Mouse (Mus musculus): ENCODE data around the gene Atp5k. TPM values are rescaled to one million over a fixed set of nuclear protein-coding genes. Genes with fewer than 3 reads are reported as not detected.

Gene Atp5k
- total RNA-seq, 2 experiments from 2014 or later = 675 to 775 TPM

DNA sequence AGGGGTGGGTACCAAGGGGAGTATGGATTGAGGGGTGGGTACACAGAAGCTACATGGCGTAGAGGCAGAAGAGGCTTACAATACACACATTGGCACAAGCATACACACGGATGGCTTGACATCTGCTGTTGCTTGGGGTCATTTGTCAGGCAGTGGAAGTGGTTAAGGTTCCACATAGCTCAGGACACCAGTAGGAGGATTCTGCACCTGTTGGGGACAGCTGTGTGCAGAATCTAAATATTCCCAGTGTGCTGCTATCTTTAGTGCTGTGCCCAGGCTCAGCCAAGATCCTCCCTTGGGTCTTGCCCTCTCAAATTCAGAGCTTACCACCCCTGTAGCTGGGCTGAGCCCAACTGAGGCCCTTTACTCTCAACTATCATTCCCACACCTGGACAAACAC, 1.9 kb upstream of the Atp5k start:
- intact Hi-C loops (cut with DNase I) = no loop called here
- DNase-seq = peak in 1 of 2 experiments; percentile 7

DNA sequence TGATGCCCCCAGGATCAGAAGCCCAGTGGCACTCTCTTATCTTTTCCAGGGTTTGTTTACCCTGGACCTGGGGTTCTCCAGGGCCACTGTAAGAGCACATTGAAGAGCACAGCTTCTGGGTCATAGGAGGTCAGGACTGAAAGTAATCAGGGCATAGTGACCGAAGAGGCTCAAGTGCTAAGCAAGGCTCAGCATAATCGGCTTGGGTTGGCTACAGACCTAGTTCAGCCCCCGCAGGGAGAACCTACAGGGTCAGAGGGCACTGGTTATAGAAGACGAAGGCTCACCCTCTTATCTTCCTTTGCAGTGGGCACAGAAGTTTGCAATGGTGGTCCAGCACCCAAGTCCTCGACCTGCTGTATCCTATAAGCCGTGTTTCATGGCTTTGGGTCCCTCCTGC, 3.1 kb downstream of the Atp5k start:
- intact Hi-C loops (cut with DNase I) = loop anchor here (5.0 kb wide), 1 partner anchor 164 kb away; the partner anchor contains the start of gene Dr1
- DNase-seq = no peak

DNA sequence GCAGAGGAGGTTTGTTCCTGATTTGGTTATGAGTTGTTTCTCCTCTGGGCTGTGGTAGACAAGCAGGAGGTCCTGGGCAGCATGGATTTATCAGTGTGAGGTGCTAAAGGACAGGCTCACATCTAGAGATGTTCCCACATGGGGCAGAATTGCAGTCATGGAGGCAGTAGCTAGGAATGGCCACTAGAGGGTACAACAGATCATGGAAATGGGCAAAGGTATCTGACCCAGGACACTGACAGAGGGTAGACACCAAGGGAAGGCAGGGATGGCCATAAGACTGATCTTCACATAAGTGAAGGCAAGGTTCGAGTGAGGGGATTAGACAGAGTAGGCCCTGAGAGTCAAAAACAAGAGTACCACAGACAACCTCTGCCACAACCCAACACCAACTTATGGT, 7.1 kb downstream of the Atp5k start:
- peak in 1 of 2 experiments; percentile 22 for DNase-seq

DNA sequence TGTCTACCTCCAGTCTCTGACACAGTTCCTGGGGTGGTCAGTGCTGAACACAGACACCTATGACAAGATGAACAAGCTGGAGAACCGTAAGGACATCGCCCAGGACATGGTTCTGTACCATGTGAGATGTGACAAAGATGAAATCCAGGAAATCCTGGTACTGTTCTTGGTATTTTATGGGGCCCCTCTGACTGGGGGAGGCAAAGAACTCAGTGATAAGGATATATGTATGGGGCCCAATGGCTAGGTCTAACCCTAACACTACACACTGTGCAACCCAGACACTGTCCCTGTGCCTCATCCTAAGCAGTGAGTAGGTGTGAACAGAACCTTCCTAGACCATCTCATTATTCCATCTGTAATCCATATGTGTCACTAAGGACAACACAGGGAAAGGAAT, 10.8 kb downstream of the Atp5k start:
- no peak for DNase-seq
- intact Hi-C loops (cut with DNase I) = loop anchor here (10.0 kb wide), 2 partner anchors 131 to 301 kb away; partner anchors contain the start of gene Cplx1

More for the DNA sequence above, 7.1 kb downstream of the Atp5k start:
- intact Hi-C loops (cut with DNase I) = loop anchor here (5.0 to 10.0 kb wide), 4 partner anchors 128 to 298 kb away; partner anchors contain the start of gene Cplx1

DNA sequence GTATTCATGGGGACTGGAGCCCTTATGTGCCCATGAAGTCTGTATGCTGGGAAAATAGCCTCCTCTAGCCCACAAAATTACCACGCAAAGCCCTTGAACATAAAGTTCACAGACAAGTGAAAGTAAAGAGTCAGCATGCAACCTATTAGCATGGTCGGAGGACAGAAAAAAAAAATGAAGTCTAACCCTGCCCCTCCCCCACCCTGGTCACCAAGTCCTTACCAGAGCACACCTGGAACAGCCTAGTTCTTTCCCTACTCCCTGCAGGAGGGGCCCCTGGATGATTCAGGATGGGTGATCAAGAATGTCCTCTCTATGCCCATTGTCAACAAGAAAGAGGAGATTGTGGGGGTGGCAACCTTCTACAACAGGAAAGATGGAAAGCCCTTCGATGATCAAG, 11.5 kb downstream of the Atp5k start:
- intact Hi-C loops (cut with DNase I) = loop anchor here (10.0 kb wide), 2 partner anchors 132 to 302 kb away; partner anchors contain the start of gene Cplx1
- DNase-seq = no peak

DNA sequence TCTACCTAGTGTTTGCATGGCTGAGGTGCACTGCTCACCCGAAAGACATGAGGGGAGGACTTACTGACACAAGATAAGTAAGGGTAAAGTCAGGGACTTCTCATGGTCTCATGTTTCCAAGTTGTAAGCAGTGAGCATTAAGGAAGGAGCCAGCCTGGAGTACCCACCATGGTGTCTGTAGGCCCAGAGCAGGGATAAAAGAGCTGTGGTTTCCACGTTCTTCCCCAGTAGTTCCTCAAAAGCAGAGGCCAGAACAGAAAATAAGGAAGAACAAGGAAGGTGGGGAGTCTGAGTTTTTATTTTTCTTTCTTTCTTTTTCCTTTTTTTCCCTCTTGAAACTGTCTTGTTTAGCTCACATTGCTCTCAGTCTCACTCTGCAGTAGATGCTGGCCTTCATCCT, 19.5 kb downstream of the Atp5k start:
- intact Hi-C loops (cut with DNase I) = no loop called here
- no peak for DNase-seq

DNA sequence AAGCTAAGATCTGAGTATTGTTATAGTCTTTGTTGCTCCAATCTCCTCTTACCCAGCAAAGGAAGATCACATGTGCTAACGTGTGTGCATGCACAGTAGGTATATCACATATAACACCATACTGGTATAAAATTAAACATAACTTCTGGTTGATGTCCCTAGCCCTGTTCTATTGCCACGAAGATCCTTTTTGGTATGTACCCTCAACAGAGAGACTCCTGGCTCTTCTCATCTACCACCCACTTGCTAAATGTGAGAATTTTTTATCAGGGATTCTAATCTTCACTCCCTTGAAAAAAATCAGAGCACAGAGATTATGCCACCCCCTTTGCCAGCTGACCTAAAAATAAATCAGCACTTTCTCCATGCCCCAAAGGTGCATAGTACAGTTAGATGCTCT, 27.3 kb downstream of the Atp5k start:
- intact Hi-C loops (cut with DNase I) = no loop called here
- DNase-seq = no peak

DNA sequence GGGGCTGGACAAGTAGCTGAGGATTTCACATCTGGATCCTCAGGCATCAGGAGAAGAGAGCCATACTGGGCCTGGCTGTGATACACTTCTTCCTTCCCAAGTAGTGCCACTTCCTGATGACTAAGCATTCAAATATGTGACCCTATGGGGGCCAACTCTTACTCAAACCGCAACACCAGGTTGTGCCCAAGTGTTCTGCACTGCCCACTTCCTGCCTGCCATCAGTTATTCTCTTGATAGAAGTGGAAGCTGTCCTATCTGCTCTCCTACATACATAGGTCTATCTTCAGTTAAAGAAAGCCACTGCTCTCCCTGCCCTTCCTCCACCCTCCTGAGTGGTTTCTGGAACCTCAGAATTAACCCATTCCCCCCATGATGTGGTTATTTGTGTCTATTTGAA, 28.8 kb downstream of the Atp5k start:
- intact Hi-C loops (cut with DNase I) = no loop called here
- DNase-seq = no peak

DNA sequence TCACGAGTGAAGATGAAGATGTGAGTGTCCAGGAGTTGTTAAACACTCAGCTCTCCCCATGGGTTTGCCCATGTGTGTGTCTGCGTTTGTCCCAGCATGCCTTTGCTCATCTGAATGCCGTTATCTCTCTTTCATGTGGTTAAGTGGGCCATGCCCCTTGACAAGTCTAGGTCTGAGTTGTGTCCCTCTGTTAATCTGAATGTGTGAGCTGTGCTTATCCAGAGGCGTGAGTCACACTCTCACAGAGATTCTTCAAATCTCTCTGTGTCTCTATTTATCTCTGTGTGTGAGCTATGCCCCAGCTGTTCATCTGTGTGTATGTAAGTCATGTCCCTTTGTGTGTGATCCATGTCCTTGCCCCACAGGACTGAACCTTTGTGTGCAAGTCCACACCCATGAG, 30.8 kb downstream of the Atp5k start:
- DNase-seq = no peak
- intact Hi-C loops (cut with DNase I) = no loop called here

DNA sequence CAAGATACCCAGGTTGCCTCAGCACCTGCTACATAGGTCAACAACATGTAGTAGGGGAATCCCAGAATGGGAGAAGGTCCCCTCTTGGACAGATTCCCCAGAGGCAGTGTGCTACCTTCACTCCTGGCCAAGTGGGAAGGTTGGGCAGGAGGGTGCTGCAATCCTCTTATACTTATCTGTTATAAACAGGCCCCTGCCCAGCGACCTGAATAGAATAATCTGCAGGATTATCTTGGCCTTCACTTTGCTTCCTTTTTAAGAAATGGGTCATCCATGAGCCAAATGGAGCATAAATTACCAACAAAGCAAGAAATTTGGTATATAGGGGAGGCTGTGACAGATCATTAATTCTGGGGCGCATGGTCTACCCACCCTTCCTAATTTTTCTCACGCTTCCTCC, 44.5 kb downstream of the Atp5k start:
- intact Hi-C loops (cut with DNase I) = no loop called here
- DNase-seq = no peak

DNA sequence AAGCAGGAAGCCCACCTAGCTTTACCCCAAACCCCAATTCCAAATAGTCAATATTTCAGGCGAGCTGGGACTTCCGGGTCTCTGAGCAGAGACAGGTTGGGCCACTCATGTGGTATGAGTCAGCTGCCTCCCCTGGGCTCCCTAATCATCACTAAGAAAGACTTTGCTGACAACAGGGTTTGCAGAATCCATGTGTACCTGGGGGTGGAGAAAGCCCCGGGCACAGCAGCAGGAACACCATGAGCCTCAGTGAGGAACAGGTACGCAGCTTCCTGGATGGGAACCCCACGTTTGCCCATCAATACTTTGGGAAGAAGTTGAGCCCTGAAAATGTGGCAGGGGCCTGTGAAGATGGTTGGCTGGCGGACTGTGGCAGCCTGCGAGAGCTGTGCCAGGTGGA, 46.0 kb downstream of the Atp5k start, which contains the start of gene Pde6b:
Gene Pde6b, plus strand, starts transcription at position 191 of the 400 bp plus-strand sequence.
- intact Hi-C loops (cut with DNase I) = no loop called here
- no peak for DNase-seq

DNA sequence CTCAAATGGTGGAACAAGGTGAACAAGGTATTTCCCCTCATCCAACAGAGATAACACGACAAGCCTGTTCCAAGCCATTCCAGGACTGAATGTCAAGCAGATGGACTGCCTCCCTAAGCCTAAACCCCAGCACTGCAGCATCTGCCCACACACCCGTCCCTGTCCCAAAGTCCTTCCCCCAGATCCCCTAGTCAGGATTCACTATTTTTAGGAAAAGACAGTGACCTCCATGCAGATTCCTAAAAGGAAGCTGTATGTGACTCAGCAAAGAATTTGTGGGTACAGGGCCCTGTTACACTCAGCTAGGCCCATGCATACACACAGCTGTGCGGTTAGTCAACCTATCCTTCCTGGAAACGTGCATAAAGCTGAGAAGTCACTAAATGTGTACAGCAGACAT, 47.8 kb downstream of the Atp5k start:
- intact Hi-C loops (cut with DNase I) = no loop called here
- no peak for DNase-seq

DNA sequence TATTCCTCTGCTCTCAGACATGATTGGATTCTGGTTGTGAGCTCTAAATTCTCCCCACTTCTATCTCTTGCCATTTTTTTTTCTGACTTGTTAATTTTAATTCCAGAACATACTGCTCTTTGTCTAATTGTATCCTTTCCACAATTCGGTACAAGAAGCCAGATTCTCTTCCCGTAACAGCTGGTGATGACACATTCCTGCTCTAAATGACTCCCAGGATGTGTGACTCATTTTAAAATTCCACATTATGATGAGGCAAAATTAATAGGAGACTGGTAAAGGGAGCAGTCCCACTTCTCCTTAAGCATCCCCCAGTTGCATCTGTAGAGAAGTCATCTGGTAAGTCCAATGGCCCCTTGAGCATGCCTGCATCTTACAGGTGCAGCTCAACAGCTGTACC, 48.6 kb downstream of the Atp5k start:
- no peak for DNase-seq
- intact Hi-C loops (cut with DNase I) = no loop called here

Other genes with a start within 250 kb of the Atp5k start
- gene Dr1, start 165.6 kb downstream of the Atp5k start, total RNA-seq (2021) = 10 to 100 TPM; 13.6 to 13.9 TPM
- gene Pigg, start 121.8 kb downstream of the Atp5k start, total RNA-seq (2021) = 1 to 10 TPM; 3.1 to 3.6 TPM
- gene Gm42517, start 66.5 kb downstream of the Atp5k start, total RNA-seq (2021) = under 1 TPM; 0.36 to 0.39 TPM
- gene Pde6b, start 46.1 kb downstream of the Atp5k start, total RNA-seq (2021) = not detected
- gene Mfsd7a, start 14.4 kb upstream of the Atp5k start, total RNA-seq (2021) = 1 to 10 TPM in 1 of 2 experiments, under 1 TPM in 1; 0.66 to 1.1 TPM
- 10 to 100 TPM; 32.9 to 35.3 TPM for gene Pcgf3, start 26.8 kb upstream of the Atp5k start, total RNA-seq (2021)
- not detected for gene Cplx1, start 115.6 kb upstream of the Atp5k start, total RNA-seq (2021)
- 10 to 100 TPM; 11.1 to 13.1 TPM for gene Gak, start 195.3 kb upstream of the Atp5k start, total RNA-seq (2021)
- gene Tmem175, start 195.3 kb upstream of the Atp5k start, total RNA-seq (2021) = 1 to 10 TPM; 6.6 to 6.7 TPM
- gene Idua, start 225.9 kb upstream of the Atp5k start, total RNA-seq (2021) = 1 to 10 TPM; 7.2 to 8.9 TPM
- gene Dgkq, start 235.2 kb upstream of the Atp5k start, total RNA-seq (2021) = 1 to 10 TPM; 4.6 to 7.3 TPM
- gene Slc26a1, start 241.1 kb upstream of the Atp5k start, total RNA-seq (2021) = not detected